Mouse (Mus musculus) thymus, adult 2 months (tissue): ENCODE data around the gene Npnt.

Experiments used
- CTCF ChIP-seq: fragments of 200-500 bp; IDR thresholded peaks from 2 replicates; pipeline ENCODE4 v1.5.1; 2012; ENCODE audit warnings: mild to moderate bottlenecking, control low read depth, low read length, moderate library complexity, borderline replicate concordance; ENCODE audit not compliant: control insufficient read depth, poor library complexity, insufficient read depth; ENCODE audit errors: extremely low read depth
- POLR2A ChIP-seq: fragments of 200-500 bp; IDR thresholded peaks from 2 replicates; pipeline ENCODE4 v1.6.1; 2012; ENCODE audit warnings: mild to moderate bottlenecking, low read length, control low read depth, moderate library complexity; ENCODE audit not compliant: control insufficient read depth, poor library complexity, insufficient read depth; ENCODE audit errors: extremely low read depth

- no peak for TF ChIP-seq CTCF
- no peak for TF ChIP-seq POLR2A
These were observed 94.5 kb downstream of the Npnt start for GRCm38 (mm10) chr3:132855458-132856212.
